Mouse (Mus musculus) CD4-positive, CD25-positive, alpha-beta regulatory T cell, adult 4 months (primary cell): Measurements from ENCODE around the gene Mxd1. TPM values are rescaled to one million over a fixed set of nuclear protein-coding genes. Genes with fewer than 3 reads are reported as not detected.
A peak's percentile ranks its signal among the peaks of the same experiment; 100 is the strongest.

Source experiments
- ATAC-seq: one replicate; pipeline ENCODE4 v1.8.0; 2017
- polyA plus RNA-seq, 2 experiments: library from polyadenylated mRNA; unstranded; fragments of 100-300 nt; shearing (Covaris generic); gene quantifications; one replicate each; pipeline ENCODE4 v1.2.1; 2017

Gene Mxd1
- 10 to 100 TPM; 17.8 to 21.8 TPM for polyA plus RNA-seq

DNA sequence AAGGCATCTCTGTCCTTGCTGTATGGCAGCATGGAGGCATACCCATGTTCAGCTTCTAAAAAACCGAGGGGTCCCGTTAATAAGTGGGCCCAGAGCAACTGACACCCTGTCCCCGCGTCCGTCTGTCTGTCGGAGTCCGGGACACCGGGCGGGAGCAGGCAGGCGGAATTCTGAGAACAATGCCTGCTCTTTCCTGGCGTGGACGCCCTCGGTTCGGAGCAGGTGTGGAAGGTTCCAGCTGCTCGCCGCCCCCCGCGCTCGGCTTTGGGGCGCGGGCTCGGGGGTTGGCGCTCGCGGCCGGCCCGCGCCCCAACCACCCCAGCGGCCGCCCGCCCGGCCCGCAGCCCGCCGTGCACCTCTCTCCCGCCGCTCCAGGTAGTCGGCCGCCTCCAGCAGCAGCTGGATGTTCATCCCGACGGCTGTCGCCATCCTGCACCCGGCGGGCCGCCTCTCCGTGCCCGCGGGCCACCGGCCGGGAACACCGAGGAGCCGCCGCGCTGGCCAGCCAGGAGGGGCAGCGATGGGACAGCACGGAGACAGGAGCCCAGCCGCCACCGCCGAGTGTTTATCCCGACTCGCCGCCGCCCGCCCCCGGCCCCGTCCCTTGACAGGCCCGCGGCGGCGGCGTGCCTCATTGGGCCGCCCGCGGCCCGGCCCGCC lies at the start of gene Mxd1:
TSS of gene Mxd1 (minus strand) at position 582 of the 660 bp plus-strand sequence.
- no peak for ATAC-seq

DNA sequence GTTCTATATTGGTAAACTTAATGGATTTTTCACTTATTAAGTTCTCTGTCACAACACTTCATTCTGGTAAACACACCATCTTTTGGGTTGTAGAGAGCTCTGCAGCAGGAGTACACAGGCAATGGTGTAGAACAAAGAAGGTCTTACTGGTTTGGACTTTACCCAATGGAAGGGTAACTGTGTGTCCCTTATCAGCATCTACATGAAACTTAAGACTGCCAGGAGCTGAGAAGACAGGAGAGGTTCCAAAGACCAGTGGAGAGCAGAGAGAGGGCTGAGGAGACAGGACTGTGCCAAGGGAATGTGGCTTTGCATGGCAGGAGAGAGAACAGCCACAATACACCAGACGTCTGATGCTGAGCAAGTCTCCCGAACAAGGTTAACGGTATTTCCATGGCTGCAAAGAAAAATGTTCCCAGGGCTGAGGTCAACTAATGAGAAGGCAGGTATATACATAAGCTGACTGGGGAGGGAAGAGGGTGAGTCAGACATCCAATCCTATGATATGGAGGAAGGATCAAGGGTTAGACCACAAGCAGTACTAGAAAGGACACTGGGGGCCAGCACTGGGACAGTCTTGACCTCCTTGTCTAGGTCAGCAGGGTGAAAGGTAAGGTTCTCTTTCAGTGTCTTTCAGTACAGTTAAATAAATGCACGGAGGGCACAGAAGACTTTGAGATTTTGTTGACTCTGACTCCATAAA lies 39.3 kb upstream of the Mxd1 start:
- ATAC-seq: no peak

DNA sequence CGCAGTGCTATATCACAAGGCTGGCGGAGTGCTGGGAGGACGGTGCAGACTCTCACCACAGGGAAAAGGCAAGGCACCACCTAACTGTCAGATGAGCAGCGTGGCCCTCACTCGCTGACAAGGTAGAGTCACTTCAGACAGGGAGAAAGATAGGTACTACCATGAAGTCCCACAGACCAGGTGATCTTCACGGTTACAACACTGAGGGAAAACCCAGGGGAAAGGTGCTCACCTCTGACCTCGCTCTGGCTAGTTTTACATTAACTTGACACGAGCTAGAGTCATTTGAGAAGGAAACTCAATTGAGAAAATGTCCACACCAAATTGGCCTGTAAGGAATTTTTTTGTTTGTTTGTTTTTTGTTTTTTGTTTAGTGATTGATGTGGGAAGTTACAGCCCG lies 33.6 kb upstream of the Mxd1 start:
- ATAC-seq: no peak

DNA sequence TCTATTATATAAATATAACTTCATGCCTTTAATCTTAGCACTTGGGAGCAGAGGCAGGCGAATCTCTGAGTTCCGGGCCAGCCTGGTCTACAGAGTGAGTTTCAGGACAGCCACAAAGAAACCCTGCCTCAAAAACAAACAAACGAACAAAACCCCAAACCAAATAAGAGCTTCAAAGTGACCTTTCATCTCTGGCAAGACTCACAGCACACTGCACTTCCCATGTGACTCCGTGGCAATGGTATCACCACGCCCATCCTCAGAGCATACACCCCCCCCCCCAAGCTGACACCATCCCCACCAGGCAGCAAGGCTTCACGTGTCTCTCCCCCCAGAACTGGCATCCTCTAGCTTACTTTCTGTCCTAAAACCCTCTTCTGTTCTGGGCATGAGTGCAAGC lies 28.9 kb upstream of the Mxd1 start:
- no peak for ATAC-seq

DNA sequence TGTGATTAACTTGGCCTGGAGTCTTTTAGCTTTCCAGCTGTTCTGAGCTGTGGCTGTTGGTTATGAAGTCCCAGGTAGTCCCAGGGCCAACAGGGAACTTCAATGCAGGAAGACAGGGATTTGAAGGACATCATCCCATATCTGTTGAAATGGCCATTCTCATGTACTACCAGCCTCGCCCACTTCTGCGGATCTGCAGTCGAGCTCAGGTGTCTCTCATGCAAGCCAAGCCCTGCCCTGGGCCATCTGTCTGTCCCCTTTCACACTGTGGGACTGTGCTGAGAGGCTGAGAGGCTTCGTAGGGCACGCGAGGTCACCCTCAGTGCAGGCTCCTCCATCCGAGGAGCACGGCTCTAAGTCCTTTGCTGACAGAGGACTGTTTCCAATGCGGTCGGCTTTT lies 27.3 kb upstream of the Mxd1 start:
- ATAC-seq: no peak

DNA sequence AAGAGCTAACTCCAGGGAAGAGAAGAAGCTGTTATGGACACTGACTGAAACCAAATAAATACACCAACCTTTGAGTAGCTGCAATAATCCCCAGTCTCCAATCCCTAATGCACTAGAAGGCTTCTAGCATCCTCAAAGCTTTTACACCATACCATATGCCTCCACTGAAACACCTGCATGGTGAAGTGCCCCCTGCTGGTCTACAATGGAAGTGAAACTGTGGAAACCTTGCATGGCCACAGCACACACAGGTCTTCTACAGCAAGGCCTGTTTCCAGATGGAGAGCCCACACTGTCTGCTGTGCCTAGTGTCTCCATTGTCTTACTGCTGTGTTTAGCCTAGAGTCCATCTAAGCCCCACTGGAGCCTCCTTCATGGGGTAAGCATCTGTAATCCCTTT lies 25.5 kb upstream of the Mxd1 start:
- peak; percentile 81 for ATAC-seq

- ATAC-seq: no peak
These were observed 20.7 kb upstream of the Mxd1 start for GRCm38 (mm10) chr6:86689671-86690070.

GRCm38 (mm10) chr6:86686971-86687370 lies 18.0 kb upstream of the Mxd1 start:
- ATAC-seq: no peak

DNA sequence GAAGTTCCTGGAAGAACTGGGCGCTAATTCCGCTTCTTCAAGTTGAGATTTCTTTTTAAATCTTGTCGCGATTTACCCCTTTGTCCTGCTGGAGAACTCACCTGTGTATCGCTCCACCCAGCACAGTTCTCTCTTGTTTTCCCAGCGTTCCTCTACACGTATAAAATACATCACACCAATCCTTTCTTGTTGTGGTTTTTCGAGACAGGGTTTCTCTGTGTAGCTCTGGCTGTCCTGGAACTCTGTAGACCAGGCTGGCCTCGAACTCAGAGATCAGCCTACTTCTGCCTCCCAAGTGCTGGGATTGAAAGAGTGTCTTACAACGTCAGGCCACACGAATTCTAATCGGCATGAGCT lies 15.7 kb upstream of the Mxd1 start:
- peak; percentile 7 for ATAC-seq

DNA sequence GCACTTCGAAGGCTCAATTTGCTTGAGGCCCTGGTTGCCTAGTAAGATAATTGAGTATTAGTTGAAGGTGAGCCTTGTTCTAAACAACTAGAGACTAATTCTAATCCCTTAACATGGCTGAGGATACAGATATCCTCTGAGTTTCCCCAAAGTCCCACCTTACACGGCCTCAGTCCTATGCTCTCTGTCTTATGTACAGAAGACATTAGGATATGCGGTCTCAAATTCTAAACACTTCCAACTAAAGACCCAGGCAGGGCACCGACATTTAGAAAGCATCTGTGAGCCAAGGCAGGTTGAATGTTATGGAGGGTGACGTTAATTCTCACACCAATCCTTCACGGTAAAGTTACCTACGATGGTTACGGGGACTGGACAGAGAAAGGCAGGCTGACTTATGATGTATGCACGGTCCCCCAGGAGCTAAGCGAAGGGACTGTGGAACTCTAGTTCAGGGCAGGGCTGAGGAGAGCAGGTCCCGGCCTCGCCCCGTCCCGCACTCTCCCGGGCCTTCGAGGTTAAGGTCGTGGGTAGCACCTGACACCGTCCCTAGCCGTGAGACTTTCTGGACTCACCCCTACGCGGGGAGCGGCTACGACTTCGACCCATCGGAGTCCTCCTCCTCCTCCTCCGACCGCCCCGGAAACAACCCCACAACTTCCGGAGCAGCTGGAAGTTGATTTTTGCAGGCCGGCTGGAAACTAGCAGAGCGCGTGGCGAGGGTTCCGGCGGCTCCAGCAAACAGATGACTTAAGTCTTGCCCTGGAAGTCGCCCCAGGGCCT lies 15.1 kb upstream of the Mxd1 start, which contains the start of gene Snrnp27:
TSS of gene Snrnp27 (minus strand) at position 651 of the 783 bp plus-strand sequence.
- peak; percentile 97 for ATAC-seq

GRCm38 (mm10) chr6:86681289-86681688 lies 12.3 kb upstream of the Mxd1 start:
- ATAC-seq: no peak

- ATAC-seq: no peak
These were observed 9.4 kb upstream of the Mxd1 start for GRCm38 (mm10) chr6:86678341-86678740.

DNA sequence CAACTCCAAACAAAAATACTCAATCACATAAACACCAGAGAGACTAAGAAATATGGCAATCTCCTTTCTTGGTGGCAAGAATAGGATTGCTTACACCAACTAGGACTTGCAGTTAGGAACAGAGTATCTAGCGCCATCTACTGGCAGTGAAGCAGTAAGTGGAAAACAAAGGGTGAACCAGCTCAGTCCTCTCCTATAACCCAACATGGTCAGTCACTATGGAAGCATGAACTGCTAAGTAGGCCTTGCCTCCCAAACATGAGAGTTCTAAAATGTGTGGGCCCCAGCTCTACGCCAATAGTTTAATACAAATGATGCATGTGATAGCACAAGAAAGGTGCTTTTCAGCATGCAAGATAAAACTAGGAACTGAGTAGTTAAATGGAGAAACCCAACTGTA lies 1.9 kb upstream of the Mxd1 start:
- peak; percentile 22 for ATAC-seq

DNA sequence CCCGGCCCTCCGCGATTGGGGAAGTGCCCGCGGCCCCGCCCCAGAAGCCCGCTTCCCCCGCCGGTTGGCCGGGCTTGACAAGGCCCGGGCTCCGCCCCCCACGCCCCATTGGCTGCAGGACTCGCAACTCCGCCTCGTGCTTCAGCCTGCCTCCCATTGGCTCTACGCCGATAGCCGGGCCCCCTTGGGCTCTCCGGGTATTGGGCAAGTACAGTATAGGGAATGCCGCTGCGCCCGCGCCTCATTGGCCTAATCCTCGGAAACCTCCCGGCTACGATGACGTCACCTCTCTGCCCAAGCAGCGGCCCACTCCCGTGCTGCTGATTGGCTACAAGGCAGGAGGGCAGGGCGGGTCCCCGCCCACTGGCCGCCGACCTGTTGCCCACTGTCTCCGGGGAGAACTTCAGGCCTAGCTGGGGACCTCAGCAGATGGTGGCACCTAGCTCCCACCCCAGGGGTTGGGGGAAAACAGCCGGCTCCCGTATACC lies 323 bp upstream of the Mxd1 start:
- ATAC-seq: peak; percentile 91

- no peak for ATAC-seq
These were observed 1.9 kb downstream of the Mxd1 start for GRCm38 (mm10) chr6:86667061-86667460.

DNA sequence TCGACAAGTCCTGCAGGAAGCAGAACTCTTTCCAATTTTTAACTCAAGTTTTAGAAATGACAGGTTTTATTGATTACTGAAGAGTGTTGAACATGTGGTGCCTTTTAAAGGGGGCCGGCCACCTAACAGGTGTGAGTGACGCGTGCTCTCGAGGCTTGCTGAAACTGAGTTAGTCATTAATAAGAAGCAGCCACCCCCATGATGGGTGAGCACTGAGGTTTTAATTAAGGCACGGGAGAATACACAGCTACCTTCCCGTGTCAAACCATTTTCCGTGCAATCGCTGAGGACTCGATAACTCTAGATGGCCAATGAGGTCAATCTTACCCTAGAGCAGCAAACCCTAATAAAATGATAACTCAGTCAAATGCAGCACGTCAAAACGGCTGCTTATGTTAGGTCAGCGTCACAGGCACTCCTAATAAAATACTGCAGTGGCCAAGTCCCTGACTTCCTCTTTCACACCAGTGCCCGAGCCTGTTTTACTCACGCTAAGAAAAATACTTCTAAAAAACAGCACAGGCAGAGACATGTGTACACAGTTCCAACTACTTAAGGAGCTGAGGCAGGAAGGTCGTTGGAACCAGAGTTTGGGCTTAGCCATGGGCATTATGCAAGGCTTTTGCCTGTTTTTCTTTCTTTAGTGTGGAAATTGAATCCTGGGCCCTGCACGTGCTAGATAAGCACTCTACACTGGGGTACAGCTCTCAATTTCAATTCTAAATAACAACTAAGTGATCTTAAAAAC lies 3.2 kb downstream of the Mxd1 start:
- ATAC-seq: no peak

DNA sequence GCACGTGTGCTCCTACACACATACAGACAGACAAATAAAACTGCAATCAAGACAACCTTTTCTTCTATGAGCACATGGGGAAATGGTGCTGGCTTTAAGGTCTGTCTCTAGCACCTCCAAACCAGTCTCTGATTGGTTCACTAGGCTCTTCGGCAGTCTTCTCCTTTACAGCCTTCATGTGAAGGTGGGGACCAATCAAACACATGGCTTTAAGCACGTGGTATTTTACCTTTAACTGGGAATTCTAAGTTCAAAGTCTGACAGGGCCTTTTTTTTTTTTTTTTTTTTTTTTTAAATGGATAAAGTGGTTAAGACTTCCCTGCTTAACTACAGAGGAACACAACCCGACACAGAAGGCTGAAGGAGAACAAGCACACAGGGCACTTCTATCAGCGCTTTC lies 3.9 kb downstream of the Mxd1 start:
- ATAC-seq: no peak

- no peak for ATAC-seq
These were observed 8.6 kb downstream of the Mxd1 start for GRCm38 (mm10) chr6:86660161-86660877.

GRCm38 (mm10) chr6:86658501-86658900 lies 10.5 kb downstream of the Mxd1 start:
- ATAC-seq: no peak

DNA sequence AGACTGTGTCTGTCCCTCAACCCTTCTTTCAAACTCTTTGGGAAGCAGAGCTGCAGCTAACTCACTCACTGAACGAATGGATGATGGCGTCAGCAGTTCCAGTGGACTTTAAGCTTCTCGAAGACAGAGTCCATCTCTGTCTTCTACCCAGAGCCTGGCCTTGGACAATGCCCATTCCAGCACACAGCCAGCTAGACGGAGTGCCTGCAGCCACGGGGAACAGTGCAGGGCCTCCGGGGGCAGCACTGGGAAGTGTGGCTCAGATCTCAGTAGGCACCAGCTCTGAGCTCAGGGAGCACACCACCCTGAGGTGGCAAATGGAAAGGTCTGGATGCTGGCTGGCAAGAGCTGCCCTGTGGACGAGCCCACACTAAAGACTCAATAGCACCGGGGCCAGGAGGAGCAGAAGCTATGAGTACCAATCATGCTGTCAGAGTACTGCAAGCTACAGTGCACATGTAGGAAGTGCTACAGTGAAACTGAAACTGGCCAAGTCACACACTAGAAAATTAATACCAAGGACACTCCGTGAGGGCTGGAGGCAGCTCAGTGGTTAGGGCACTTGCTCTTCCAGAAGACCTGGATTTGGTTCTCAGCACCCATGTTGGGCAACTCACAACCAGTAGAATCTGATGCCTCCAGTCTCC lies 14.6 kb downstream of the Mxd1 start:
- no peak for ATAC-seq

GRCm38 (mm10) chr6:86653026-86653425 lies 15.9 kb downstream of the Mxd1 start:
- ATAC-seq: no peak

DNA sequence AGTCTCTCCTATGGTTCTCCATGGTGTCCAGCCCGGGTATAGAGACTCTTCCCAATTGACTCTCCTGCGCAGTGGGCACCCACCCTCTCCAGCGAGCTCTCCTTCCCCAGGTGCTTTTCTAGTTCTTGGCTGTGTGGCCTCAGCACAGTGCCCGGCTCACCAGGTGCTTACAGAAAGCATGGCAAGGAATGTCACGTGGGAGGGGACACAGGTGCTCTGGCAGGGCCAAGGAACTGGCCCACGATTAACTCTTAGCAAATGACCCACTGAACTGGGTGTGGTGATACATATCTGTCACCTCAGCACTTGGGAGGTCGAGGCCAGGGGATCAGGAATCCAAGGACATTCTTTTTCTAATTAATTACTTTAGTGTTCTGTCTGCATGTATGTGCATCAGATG lies 22.8 kb downstream of the Mxd1 start:
- ATAC-seq: no peak
